Mouse (Mus musculus): Measurements from ENCODE around the gene Fbxl15.

The Fbxl15 gene

DNA sequence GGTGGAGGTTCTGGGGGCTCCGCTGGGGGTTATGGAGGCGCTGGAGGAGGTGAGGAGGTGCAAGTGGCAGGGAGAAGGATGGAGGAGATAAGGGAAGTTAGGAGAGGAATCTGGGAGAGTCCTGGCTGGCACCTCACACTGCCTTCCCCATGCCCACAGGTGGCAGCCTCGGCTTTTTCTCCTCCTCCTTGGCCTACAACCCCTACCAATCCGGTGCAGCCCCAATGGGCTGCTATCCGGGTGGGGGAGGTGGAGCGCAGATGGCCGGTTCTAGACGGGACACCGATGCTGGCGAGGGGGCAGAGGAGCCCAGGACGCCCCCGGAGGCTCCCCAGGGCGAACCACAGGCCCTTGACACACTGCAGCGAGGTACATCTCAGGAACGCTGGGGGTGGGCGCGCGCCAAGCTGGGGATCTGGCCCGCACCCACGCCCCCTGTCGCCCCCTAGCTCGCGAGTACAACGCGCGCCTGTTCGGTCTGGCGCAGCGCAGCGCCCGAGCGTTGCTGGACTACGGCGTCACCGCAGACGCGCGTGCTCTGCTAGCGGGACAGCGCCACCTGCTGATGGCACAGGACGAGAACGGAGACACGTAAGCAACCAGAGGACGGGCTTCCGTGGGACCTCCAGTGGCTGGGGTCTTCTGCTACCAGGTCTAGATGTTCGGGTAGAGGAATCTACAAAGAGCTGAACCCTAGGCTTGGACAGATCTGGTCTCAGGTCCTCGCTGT is 19.1 kb upstream of the Fbxl15 start:
- DNase-seq, result peak; percentile 89

DNA sequence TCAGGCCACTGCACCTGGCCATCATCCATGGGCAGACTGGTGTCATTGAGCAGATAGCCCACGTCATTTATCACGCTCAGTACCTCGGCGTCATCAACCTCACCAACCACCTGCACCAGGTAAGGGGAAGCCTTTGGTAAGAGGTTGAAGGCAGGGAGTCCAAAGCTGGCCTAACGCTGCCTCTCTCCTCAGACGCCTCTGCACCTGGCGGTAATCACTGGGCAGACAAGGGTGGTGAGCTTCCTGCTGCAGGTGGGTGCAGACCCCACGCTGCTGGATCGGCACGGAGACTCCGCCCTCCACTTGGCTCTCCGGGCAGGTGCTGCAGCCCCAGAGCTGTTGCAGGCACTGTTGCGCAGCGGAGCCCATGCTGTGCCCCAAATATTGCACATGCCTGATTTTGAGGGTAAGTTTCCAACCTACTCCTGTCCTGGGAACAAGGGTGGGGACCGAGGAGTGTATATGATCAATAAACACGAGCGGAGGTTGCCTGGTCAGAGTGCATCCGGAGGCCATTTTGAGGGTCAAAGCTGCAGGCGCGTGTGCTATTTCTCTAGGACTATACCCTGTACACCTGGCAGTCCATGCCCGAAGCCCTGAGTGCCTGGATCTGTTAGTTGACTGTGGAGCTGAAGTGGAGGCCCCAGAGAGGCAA is 18.2 kb upstream of the Fbxl15 start:
- no peak for DNase-seq

DNA sequence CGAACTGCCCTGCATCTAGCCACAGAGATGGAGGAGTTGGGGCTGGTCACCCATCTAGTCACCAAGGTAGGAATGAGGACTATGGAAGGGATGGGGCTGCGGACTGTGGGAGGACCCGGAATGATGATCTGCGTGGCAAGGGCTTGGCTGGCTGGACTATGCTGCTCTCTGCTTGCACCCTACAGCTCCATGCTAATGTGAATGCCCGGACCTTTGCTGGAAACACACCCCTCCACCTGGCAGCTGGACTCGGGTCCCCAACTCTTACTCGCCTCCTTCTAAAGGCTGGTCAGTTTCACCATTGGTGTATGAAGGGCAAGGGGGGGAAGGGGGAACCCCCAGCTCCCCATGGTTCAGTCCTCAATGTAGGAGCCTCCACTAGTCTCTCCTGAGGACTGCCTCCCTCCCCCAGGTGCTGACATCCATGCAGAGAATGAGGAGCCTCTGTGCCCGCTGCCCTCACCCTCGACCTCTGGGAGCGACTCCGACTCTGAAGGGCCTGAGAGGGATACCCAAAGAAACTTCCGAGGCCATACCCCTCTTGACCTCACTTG is 17.6 kb upstream of the Fbxl15 start:
- no peak for DNase-seq

DNA sequence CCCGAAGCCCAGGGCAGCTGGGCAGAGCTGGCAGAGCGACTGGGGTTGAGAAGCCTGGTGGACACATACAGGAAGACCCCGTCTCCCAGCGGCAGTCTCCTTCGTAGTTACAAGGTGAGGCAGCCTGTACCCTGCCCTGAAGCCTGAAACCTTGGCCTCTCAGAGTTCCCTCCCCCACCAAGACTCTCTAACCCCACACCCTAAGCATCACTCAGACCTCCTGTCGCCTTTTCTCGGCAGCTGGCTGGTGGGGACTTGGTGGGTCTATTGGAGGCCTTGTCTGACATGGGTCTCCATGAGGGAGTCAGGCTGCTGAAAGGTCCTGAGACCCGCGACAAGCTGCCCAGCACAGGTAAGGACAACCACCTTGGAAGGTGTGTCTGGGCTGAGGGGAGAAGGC is 16.6 kb upstream of the Fbxl15 start:
- no peak for DNase-seq

DNA sequence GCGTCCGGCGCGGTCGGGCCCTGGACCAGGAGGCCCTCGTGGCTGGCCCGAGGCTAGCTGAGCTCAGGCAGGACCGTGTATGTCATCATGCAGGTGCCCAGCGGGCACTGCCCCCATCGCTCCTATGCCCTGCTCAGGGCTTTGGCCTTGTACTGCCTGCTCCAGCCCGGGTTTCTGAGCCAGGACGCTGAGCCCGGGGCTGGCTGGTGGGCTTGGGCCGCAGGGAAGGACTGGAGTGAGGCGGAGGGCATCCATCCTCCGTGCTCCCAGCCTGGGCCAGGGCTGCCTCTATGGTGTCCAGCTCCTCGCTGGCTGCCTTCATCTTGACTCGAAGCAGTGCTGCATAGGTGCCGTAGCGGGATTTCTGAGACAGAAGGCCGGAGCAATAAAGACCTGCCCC is 15.4 kb upstream of the Fbxl15 start:
- no peak for DNase-seq

DNA sequence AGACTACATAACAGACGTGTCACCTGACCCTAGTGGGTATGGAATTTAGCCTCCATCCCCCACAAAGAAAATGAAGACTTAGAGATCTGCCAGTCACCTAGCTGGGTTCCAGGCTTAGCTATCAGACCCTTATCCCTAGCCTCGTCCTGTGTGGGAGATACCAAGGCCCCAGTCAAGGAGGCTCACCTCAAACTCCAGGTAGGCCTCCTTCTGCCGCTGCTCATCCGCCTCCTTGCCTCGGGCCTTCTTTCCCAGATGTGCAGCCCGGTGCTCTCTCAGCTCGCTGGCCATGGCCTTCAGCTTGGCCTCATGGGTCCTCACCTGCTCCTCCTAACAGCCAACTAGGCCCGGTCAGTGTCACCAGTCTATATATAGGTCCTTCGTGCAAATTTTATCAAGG is 14.9 kb upstream of the Fbxl15 start:
- no peak for DNase-seq

DNA sequence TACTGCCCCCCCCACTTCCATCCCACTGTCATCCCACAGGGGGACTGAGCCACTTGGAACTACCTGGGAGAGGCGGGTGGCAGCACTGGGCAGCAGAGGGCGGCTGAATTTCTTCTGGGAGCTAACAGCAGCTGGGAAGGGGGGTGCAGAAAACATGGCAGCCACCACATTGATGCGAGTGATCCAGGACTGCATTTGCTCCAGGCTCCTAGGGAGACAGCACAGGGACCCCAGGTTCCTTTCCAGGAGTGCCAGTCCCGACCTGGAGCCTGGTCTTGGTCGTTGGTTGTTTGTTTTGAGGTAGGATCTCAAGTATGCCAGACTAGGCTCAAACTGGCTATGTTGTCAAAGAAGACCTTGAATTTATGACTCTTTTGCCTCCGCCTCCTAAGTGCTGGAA is 14.4 kb upstream of the Fbxl15 start:
- DNase-seq, result no peak

DNA sequence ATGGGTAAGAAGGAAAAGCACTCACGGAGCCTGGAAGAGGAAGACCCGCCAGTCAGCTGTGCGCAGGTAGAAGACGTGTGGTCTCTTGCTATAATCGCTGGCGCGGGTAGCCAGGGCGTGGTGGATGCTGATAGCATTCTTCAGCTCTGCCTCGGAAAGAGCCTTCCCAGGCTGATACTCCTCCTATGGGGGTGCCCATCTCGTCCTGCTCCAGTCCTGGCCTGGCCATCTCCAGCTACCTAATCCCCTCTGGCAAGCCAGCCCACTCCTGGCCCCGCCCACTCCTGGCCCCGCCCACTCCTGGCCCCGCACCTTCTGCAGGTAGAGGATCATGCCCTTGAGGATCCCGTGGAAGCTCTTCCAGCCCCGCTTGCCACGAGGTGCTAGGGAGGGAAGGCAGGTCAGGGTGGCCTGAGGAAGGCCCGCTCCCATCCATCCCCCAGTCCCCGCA is 13.8 kb upstream of the Fbxl15 start:
- DNase-seq, result no peak

DNA sequence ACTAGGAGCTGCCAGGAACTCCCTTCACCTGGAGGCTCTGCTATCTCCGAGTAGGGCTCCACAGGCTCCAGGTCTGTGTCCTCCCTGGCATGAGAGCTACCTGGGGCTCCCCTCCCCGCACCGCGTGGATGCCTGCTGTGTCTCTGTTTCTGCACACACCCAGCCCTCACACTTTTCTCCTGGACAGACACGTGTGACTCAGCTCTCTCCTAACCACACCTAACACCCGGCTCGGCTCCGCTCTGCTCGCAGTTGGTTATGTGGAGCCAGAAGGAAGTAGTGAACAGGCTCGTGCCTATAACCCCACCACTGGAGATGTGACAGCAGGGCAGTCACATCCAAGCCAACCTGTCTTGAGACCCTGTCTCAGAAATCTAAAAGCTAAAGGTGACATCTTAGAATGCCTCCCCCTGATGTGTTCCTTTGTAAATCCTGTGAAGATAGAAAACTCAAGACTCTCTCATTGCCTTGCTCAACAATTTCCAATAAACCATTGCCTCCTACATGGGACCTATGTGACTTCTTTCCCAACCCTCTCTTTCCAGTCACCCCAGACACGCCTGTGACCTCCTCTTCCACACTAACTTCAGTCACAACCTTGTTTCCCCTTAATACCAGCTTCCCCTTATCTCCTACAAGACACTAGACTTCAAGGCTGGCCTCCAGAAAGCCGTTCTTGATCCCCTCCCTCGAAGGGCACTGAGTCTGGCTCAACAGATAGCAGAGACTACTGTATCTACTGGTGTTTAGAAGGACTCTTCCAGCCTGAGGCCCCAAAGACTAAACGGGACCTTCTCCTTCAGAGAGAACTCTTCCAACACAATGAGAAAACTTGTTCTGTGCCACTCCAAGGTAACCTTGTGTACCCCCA is 12.9 kb upstream of the Fbxl15 start:
- no peak for DNase-seq

DNA sequence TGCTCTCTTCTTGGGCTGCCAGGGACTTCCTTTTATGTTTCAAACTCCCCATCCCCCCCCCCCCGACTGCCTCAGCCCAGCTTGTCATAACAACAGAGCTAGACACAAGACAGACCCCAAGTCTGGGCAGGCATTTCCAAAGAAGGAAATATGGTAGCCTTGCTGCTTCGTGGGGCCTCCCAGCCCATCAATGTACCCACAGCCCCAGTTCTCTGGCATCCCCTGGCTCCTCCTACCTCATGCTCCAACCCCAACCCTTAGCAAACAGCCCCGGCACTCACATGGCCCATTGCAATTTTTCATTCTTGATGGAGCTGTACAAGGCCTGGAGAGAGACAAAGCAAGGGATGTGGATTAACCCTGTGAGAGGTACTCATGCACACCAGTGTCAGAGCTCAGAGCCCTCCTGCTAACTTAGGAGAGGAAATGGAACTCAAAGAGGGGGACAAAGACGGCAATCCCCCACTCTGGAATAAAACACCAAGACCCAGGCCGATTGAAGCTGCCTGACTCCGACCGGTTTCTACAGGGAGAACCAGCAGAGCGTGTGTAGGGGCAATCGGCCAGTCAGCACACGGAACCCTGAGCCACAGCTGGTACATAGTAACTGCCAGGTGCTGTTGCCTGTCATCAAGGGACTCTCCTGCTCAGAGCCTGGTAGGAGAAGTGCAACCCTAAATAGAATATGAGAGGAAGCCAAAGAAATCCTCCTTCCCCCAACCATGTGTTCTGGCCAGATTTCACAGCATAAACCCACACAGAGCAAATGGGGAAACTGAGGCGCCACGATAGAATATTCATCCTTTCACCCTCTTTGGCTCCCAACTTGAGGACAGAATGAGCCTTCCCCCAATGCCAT is 12.0 kb upstream of the Fbxl15 start:
- DNase-seq, result no peak

DNA sequence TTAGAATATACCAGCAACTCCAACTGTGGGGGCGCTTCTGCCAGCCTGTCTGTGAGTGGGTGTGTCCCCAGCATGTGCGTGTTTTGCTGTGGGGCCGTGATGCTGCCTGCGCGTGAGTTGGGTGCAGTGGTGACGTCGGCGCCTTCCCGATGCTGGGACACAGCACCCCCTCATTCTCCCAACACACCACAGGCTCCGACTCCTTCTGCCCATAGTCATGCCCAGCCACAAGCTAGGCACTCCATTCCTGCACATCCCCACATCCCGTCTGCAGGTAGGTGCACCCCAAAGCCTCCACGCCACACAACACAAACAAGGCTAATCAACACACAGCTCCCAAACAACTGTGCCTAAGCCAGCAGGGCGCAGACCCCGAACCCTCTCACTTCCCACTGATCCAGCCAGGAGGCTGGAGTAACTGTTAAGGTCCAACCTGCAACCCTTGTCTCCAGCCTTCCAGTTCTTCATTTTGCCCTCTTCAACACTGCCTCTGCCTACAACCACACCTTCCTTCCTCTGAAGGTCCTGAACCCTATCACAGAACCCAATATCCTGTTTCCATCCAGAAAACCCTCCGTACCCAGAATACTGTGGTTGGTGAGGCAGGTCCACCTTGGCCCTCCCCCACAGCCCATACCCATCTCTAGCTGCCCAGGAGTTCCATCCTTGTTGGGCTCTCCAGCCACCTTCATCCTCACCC is 11.0 kb upstream of the Fbxl15 start:
- DNase-seq, result no peak

DNA sequence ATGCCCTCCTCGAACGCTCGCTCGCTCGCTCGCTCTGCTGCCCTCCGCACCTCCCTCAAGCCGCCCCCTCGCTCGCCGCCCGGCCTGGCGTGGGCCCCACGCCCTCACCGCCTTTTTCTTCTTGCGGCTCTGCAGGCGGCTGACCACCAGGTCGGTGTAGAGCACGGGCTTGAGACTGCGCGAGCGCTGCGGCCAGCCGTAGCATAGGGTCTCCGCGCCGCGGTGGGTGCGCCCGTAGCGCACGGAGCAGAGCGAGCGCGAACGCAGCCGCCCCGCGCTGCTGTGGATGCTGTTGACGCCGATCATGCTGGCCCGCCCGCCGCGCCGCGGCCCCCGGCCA is 10.5 kb upstream of the Fbxl15 start:
- no peak for DNase-seq

DNA sequence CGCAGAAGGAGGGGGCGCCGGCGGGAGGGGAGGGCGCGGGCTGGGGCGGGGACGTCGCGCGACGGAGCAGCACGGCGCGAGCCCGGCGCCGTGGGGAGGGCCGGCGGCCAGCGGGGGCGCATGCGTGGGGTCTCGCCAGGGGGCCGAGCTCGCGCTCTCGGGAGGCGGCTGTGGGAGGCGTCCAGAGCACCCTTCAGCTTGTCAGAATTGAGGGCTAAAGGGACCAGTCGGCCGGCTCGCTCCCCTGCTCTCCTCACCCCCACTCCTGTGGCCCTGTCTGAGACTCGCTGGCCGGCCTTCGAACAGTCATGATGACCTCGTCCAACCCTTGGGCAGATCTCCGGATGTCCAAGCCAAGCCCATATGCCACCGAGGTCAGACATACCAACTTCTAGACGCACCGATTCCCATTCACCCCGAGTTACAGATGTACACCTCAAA is 9.9 kb upstream of the Fbxl15 start:
- no peak for DNase-seq

DNA sequence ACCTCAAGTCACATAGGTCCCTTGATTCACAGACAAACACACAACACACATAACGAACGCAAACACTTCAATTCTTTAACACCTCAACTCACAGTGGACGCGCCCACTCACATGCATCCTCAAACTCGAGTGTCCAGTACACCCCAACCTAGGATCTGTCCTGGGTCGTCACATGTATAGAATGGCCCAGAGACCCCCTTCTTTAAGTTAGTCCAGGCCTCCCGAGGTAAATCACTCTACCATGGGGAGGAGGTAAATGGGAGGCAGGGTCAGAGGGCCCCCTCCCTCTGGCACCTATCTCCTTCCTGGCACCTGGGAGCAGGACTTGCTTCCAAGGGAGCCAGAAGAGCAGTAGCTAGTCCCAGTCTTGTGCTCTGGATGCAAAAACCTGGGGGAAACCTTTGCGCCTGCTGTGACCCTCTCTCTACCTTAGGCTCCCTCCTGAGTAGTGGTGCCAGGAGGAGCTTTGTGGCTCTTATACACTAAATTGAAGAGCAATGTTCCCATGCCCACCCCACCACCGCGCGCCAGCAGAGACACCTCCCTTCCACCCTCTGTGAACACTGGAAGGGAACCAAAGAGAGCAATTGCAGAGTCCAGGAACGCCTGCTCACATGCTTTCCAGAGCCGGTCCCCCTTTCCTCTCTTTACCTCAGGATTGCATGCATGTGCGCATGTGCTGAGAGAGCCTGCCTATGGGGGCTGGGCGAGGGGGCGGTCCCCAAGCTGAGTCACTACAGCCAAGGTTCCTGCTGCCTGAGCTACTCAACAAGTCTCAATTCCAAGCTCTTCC is 9.2 kb upstream of the Fbxl15 start:
- peak; percentile 73 for DNase-seq

DNA sequence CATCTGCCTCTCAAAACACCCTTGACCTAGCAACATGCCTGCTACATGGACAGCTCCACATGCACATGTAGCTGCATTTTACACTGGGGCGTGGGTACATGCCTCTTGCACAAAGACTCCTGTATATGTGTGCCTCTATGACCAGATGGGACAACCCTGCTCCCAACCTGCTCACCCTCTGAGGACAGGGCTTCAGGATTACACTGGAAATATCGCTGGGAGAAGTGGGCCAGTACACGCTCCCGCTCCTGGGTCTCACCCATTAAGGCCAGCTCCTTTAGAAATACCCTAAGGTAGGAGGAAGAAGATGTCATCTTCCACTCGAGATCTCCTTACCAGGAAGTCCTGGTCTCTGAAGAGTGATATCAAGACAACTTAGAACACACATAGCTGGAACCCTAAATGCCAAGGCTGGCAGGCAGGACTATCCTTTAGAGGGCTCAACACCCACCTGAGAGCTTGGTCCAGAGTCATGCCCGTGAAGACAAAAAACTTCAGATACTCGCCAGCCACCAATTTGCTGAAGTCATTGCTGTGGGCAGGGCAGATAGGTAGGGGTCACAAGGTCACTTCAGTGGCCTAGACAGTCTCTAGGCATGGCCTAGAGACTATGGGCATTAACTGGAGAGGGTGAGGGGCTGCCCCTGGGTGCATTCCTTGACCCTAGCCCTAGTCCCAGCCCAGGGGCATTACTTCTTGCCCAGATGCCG is 7.8 kb upstream of the Fbxl15 start:
- no peak for DNase-seq

DNA sequence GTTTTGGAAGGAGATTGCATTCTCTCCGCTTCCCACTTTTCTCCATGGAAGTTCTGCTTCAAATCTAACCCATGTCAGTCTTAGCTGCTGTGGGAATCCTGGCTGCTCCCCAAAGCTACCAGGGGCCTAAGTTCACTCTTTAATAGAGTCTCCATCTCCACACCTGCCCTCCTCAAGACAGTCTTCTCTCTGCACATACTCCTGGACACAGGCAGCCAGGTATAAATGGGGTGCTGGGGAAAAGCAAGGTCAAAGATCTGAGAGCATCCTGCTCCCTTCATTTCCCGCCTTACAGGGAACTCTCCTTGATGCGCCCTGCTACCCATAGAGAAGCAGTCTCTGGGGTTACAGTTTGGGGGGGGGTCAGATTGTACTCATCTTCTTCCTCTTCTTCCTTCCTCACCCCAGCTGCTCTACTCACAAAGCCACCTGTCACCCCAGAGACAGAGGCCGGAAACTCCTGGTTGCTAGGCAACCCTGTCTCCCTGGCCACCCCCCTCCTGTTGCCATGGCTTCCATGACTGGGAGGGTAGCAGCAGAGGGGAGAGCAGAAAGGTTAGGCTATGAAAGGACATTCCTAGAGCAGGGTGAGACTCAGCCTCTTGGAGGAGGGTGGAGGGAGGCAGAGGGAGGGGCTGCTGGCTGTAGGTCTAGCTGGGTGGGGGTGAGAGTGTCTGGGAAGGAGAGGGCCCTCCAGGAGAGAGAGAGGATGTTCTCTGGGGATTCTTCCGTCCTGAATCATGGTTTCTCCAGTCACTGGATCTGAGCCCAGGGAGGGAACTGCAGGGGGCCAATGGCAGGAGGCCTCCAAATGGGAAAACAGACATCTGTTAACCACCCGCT is 6.7 kb upstream of the Fbxl15 start:
- no peak for DNase-seq

DNA sequence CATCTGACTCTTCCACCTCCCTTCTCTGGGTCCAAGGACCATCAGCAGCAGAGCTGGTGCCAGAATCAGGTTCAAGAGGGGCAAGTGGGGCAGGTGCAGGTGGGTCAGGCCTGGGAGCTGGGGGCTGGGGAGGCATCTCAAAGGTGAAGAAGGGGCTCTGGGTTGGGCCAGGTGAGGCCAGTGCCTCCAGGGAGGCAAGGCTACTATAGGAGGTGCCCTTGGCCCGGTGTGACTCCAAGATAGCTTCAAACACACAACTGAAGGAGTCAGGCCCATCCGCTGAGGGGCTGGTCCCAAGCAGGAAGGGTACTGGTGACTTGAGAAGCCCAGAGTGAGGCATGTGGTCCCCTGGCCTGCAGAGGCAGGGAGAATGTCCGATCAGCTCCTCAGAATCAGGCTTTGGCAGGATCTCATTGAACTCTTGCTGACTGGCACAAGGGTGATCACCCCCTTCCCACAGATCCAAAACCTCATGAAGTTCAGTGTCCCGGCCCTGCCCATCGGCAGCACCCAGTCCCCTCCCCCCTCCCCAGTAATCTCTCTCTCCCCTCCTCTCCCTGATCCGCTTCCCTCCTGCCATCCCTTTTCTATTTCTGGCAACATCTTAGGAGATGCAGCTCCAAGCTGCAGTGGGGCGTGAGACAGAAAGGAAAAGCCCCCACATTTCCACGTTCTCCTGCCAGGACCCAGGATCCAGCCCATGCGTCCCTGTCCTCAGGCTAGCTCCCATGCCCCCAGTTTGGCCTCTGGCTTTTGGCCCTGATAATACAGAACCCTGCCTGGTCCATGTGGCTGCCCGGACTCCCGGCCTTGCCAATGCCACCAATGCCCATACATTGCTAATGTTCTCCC is 5.6 kb upstream of the Fbxl15 start:
- no peak for DNase-seq

DNA sequence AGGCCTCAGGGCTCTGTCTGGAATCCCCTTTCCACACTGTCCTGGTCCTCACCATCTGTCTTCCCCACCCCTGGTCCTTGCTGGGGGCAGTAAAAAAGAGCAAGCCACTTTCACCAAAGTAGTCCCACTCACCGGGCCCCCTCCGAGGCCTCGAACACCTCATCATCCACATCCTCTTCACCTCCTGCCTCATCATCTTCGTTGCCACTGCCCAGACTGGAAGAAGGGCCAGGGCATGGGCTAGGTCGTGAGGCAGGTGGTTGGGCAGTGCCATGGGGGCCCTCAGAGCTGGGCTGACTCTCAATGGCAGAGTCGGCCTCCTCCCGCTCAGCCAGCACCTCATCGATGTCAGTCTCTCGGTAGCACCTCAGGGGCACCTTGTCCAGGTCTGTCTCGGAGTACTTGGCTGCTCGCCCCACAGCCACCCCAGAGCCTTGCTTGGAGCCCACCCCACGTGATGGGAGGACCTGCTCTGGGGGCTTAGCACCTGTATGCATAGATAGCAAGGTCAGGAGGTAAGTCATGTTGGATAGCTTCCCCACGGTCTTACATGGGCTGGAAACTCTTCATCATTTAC is 4.9 kb upstream of the Fbxl15 start:
- DNase-seq, result no peak
